Mouse (Mus musculus) heart, adult 18-20 months (tissue): ENCODE measurements around the gene Ppp1r12c. TPM values are rescaled to one million over a fixed set of nuclear protein-coding genes. Genes with fewer than 3 reads are reported as not detected.

Source experiments
- DNase-seq, 2 experiments: peaks; one replicate each; pipeline ENCODE4 v3.0.0; 2021 to 2022; ENCODE audit warnings: mixed read lengths in 1 of 2
- total RNA-seq, 2 experiments: library from RNA; stranded (reverse); gene quantifications; 2 replicates each; pipeline ENCODE4 v1.2.3; 2021

Gene Ppp1r12c
- total RNA-seq, 2 experiments from 2014 or later = 54.6 to 62.1 TPM

DNA sequence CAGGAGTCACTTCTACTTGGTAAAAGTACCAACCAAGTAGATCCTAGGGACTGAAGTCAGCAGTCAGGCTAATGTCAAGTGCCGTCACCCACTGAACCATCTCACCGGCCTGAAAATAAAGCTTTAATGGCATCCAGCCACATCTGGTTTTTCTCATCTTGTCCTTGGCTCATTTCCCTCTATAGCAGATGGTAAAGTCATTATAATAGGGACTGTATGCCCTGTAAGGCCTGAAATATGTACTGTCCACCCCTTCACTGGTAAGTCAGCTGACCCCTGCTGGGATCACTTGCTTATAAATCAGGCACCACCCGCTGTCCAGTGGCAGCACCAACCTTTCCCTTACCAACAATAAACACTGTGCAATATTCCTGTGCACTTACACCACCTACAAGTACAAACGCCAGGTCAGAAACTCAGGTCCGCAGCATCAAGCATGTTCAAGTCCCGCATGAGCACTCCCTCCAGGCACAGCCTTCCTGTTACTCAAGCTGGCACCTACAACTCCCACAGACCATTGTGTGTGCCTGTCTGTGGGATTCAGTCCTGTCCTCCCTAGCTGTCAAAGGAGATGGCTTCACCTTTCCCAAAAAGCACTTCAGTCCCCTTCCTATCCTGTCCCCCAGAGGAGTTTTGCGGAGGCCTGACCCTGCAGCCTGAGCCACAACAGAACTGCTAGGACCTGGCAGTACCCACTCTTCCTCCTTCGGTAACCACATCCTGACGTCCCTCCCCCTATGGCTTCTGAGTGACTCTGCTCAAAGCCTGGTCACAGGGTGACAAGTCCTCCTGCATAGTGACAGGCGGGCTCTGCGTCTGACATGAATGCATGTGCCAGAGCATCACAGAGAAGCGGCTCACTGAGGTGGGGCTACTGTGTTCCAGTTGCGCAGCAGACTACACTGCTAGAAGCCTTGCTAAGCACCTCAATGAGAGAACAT lies 8.9 kb downstream of the Ppp1r12c start:
- peak in 1 of 2 experiments; percentile 68 for DNase-seq

DNA sequence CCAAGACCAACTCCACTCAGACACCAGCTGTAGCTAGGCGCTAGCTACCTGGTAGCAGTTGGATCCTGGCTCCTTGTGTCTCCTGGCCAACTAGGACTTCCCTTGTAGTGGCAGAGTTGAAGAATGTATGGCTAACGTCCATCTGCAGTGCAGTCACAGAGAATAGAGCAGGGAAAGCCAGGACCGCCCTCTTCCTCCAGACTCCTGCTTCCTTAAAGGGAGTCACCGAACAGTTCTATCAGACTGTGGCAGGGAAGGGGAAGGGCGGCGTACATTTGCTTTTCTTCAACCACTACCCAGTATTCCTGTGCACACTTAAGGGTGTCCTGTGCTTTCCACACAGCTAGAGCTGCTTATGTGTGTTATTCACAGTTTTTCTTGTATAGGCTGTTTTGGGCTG lies 10.2 kb downstream of the Ppp1r12c start:
- DNase-seq = peak; percentile 68 to 88

DNA sequence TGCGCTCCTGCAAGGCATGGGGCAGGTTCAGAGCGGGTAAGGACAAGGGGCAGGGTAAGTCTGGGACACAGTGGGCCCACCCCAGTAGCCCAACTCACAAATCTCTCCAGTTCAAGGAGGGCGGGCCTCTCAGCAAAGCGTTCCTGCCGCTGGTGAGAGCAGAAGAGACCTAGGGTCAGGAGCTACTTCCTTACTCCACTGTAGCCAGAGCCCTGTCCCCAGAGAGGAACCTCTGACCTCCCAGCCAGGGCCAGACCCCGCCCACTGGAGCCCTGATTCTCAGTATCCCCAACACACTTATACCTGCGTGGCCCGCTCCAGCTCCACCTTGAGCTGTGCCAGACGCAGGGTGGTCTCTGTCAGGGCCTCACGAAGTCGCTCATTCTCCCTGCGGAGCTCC lies 19.2 kb downstream of the Ppp1r12c start:
- no peak for DNase-seq

DNA sequence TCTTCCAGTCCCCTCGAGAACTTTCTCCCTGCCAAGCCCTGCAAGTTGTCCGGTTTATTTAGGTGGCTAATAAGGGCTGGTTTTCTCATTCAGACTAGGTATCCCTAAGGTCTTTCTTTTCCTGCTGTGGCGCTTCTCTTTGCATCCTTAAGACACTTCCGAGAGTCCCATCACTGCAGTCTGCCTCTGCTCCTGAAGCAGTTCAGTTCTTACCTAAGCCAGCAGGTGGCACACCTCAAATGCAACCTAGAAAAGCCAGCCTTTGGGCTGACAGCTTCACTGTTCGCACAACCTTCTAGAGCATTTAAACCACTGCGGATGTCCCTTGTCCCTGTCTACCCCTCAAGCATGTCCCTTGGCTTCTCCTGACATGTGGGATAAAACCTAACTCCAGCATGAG lies 21.8 kb downstream of the Ppp1r12c start:
- DNase-seq = peak in 1 of 2 experiments; percentile 65

DNA sequence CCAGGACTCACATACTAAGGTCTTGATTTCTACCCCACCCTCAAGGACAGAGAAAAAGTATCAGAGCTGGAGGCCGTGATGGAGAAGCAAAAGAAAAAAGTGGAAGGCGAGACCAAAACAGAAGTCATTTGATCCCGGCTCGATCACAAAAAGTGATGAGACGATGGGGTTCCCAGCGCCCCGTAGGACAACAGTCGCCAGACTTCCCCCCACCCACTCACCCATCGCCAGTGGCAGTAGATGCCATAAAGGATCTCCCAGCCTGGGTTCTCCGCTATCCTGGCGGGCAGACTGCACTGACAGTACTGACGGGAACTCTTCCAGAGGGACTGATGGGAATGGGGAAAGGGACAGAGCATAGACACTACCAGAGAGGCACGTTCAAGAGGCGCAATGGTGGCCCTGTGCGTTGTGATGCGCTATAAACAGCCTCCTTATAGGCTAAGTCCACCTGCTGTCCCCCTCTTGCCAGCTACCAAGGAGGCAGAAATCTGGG lies 22.6 kb downstream of the Ppp1r12c start:
- DNase-seq = no peak

DNA sequence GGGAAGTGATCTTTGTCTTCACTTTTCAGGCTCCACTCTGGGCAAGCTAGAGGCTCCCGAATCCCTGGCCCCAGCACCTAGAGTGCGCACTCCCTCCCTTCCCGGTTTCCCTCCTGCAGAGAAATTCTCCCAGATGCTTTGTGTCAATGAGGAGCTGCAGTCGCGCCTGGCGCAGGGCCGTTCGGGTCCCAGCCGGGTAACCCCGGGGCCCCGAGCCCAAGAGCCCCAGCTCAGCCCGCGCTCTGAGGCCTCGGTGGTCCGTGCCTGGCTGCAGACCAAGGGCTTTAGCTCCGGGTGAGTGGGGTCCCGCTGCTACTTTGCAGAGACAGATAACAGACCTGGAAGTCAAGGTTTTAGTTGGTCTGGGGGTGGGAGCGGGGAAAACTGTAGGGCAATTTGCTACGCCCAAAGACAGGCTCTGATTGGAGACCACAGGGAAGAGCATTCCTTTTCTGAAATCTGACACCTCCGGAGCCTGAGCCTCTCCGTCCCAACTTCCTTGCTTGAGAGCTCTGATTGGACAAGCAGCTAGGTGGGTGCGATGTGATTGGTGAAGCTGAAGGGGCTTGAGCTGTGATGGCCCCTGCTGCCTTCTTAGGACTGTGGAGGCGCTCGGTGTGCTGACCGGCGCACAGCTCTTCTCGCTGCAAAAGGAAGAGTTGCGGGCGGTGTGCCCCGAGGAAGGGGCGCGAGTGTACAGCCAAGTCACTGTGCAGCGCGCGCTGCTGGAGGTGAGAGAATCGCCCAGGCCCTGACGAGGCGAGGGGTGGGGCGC lies 23.3 kb downstream of the Ppp1r12c start:
- peak; percentile 86 to 92 for DNase-seq

DNA sequence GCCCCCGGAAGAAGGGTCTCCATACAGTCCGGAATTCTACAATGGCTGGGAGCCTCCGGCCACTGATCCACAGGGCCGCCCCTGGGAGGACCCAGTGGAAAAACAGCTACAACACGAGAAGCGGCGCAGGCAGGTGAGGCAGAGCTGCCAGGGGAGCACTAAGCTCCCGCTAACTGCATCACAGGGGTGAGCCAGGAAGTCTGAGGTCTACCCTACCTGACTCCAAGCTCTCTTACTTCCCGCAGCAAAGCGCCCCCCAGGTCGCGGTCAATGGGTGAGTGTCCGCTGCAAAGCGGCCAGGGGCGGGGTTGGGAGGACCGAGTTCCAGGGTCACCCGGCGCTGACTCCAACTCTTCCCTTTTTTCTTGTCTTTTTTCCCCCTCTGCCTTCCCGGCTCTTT lies 27.5 kb downstream of the Ppp1r12c start:
- DNase-seq = no peak

DNA sequence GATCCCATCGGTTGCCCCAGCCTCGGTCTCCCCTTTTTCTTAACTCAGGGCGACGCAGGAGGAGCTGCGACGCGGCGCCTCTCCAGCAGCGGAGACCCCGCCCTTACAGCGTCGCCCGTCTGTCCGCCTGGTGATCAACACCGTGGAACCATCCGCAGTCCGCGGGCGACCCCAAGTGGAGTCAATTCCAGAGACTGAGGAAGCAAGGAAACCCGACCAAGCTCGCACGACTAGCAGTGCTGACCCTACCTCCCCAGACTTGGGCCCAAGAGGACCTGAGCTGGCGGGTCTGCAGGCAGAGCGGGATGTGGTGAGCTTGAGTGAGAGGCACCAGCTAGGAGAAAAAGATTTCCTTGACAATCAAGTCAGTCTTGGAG lies 30.3 kb downstream of the Ppp1r12c start:
- DNase-seq = peak; percentile 87 to 93

DNA sequence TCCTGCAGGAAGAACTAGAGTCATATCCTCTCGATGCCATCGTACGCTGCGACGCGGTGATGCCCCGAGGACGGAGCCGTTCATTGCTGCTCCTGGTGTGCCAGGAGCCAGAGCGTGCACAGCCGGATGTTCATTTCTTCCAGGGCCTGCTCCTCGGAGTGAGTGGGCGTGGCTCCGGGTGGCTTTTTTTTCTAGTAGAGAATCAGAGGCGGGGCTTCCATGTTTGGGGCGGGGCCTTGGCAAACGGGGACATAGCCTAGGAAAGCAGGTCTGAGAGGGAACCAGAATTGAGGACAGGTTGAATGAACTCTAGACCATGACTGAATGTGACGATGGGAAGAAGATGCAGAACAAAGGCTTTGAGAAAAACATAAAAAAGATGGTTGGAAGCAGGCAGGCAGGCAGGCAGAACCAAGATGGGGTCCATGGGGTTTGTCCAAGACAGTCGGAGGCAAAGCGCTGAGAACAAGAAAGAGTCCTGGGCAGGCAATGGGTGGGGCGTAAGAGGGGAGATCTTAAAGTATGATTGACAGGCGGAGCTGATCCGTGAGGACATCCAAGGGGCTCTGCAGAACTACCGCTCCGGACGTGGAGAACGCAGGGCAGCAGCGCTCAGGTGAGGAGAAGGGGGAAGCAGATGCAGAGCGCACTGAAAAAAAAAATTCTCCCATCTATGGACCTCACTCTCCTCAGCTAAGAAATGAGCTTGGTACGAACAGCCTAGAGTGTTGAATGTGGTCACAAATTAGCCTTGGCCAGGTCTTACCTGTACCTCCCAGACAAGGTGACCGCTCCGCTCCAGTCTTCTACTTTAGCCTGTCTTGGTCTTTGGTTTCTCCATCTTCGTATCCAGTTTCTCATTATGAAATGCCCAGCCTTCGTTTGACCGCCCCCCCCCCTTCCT lies 31.0 kb downstream of the Ppp1r12c start:
- DNase-seq = peak; percentile 71 to 81

DNA sequence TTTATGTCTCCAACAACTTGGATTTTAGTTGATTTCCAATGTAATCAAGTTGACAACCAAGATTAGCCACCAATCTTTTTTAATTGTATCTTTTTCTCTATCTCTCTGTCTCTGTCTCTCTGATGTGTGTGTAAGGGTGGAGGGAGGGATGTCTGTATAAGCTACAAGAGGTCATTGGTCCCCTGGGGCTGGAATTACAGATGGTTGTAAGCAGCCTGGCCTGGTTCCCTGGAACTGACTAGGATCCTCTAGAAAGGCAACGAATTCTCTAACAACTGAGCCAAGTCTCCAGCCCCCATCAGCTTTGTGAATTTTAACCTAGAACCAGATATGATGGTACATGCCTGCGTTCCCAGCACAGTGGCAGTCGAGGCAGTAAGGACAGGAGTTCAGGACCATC lies 33.7 kb downstream of the Ppp1r12c start:
- DNase-seq = peak in 1 of 2 experiments; percentile 2

DNA sequence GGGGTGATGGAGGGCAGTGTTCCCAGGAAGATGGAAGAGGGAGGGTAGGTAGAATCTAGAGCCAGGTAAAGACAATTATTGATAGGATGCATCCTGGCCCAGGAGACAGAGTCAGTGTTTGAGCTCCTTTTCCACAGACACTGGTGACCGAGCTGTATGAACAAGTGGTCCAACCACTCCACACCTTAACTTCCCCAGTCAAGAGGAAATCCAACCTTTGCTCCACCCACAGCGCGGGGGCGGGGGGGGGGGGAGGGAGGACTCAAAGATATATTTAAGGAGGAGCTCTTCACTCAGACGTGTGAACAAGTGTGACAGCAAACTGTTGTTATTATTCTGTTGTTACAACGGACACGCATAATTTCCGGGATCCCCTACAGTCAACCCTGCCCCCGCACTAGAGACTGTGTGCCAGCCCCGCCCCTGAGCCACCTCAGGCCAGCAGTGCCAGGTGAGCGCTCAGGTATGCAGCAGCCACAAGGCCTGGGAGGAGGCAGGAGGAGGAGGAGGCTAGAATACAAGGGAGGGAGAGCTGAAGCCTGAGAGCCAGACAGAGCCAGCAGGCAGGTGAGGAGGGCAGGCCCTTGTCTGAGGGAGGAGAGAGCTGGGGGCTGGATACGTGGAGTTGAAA lies 37.2 kb downstream of the Ppp1r12c start:
- DNase-seq = no peak

DNA sequence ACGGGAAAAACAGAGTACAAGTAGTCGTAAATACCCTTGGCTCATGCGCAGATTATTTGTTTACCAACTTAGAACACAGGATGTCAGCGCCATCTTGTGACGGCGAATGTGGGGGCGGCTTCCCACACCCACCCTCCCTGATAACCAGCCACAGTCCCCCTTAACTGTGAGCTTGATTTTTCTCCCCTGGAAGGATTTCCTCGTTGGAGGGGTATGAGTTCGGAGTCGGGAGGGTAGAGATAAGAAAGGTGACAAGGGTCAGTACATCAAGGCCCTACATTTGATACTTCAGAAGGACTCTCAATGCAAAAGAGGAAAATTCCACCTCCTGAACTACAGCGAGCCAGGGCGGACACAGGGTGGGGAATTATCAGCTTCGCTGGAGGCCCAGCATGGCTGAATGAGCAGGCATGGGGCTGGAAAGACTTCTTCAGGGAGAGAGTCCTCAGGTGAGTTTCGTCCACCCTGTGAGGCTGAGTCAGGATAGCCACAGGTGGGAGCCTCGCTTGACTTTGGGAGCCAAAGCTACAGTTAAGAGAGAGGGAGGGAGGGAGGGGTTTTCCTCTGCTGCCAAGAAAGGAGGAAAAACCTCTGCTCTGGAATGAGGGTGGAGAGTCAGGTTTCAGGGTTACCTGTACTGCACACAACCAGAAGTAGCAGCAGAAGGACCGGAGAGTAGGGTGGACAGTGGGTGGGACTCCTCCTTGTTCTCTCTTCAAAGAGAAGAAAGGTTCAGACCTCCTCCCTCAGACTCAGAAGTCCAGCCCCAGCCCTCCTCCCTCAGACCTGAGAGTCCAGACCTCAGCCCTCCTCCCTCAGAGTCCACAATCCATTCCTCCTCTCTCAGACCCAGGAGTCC lies 40.7 kb downstream of the Ppp1r12c start, which contains the start of gene Eps8l1:
TSS of gene Eps8l1 (plus strand) at position 99 of the 859 bp plus-strand sequence.
- DNase-seq = no peak

DNA sequence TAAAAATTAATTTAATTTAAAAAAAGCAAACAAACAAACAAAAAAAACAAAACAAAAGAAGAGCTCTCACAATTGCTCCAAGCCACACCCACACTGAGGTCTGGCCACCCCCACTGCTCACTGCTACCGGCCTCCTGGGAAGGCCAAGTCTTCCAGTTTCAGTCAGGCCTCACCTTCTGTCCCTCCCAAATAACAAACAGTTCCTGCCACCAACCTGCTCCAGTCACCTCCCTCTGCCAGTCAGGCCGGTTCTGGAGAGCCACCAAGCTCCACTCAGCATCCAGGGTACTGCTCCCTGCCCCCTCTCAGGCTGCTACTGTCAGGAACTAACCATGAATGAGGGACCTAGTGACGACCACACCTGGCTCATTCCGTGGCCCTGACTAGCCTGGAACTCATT lies 48.8 kb downstream of the Ppp1r12c start:
- no peak for DNase-seq

DNA sequence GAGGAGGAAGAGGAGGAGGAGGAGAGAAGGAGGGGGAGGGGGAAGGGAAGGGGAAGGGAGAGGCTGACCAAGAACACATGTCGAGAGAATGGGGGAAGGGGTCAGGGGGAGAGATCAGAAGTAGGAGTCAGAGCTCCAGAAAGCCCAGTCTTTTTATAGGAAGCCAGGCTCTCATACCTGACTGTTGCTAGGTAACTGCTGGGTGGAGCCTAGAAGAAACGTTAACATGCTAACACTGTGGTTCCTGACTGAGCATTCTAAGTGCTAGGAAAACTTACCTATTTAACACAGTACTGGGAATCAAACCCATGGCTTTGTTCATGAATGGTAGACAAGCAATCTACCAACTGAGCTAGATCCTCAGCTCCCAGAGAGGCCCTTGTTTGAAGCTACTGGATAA lies 52.3 kb downstream of the Ppp1r12c start:
- no peak for DNase-seq

DNA sequence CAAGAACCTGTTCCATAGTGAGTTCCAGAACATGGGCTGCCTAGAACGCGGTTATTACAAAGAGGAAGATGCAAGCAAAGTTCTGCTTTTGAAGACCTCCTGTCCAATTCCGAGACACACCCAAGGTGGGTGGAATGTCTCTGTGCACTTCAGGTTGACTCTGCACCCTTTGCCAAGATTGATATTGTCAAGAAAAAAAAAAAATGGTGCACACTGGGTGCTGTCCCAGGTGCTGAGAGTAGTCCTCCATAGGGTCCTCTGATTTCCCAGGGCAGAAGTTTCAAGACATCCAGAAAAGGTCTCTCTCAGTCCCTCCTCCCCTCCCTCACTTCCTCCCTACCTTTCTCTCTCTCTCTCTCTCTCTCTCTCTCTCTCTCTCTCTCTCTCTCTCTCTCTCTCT lies 53.0 kb downstream of the Ppp1r12c start:
- DNase-seq = no peak

DNA sequence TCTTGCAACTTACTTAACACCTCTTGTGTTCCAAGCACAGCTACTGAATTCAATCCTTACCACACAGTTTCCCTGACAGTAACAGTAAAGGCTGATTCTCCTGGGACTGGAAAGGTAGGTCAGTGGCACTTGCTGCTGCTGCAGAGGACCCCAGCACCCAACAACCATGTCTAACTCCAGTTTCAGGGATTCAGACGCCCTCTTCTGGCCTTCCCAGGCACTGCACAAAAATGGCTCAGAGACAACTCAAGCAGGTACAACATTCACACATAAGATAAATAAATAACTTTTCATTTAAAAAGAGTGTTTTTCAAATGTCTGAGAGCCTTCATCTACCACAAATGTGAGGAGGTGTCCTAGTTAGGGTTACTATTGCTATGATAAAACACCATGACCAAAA lies 54.3 kb downstream of the Ppp1r12c start:
- DNase-seq = no peak

DNA sequence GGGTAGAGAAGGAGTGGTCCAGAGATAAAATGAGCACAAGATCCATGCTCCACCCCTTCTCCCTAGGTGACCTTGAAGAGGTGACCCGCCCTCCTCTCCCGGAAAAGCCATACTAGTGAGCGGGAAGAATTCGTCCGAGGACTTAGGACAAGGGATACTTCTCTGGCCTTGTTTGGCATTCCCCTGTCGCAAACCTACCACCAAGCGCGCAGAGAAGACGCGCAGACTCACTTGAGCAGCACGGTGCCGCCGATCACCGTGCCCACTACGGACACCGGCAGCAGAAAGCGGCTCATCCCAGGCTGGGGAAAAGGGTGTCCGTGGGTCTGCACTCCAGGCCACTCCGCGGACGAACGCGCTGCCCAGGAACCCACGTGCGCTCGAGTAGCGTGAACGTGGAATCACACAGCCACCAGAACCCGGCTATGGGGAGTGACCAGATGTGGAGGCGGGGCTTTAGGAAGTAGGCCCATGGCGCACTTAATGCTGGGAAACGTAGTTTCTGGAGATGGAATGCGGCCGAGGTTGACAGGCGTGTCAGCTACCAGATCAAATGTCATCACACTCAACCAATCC lies 56.2 kb downstream of the Ppp1r12c start, which contains the start of gene Rdh13:
TSS of gene Rdh13 (minus strand) at position 434 of the 576 bp plus-strand sequence.
- DNase-seq = peak; percentile 93 to 95

DNA sequence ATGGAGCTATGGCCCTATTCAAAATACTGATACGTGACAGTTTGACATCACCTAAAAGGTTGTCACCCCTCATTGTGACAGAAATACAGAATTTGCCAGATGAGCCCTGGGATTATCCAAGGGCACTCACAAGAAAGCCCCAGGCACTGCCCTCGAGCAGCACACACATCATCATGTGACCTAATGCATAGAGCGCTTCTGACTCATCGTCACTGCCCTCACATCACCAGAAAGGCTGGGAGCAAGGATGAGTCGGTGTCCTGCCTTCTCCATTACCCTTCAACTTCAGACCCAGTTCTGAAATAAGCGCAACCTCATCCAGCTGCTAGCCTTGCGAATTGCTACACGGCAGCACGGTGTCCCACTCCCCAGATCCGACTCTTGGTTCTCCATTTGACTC lies 60.9 kb downstream of the Ppp1r12c start:
- no peak for DNase-seq

DNA sequence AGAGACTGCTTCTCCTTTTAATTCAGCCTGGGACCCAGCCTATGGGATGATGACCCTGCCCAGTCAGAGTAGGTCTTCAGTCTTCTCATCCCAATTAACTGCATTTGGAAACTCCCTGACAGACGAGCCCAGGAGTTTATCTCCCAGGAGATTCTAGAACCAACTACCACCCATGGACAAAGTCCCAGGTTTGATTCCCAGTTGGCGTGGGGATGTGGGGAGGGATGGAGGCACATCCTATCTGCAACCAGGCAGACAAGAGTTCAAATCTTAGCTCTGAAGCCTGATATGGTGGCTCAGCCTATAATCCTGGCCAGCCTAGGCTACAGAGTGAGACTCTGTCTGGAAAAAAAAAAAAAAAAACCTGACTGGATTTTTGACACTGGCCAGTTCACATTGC lies 63.8 kb downstream of the Ppp1r12c start:
- no peak for DNase-seq

DNA sequence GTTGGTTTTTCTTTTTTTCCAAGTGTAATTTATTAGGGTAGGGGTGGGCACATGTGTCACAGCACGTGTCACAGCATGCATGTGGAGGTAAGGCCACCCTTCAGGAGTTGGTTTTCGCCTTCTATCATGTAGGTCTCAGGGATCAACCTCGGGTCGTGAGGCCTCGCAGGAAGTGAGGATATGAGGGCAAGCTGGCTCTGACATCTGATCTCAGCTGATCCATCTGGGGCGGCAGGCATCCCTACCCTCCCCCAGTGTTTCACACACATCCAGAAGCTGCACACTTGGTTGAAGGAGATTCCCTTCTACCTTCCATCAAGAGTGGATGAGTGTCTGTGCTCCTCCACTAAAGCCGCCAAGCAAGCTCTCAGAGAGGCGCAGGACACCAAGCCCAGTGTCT lies 69.5 kb downstream of the Ppp1r12c start:
- DNase-seq = no peak
